Mouse (Mus musculus): Measurements from ENCODE around the gene Arhgap1. TPM values are rescaled to one million over a fixed set of nuclear protein-coding genes. Genes with fewer than 3 reads are reported as not detected.

Gene Arhgap1
- polyA plus RNA-seq, 1 experiment from 2014 or later: 129 TPM

- 57% methylated on average over 5 of the region's 5 CpGs for WGBS
Observed at GRCm38 (mm10) chr2:91632316-91632715, 17.3 kb upstream of the Arhgap1 start.

GRCm38 (mm10) chr2:91633334-91633977, 16.2 kb upstream of the Arhgap1 start:
- Histone ChIP-seq H3K4me1 (no peaks in the 10 kb centered on the region), H3K36me3 (no peaks in the 10 kb centered on the region), H3K4me2 (replicated peaks) (no peak overlapping the region), H3K27ac (replicated peaks) (no peak overlapping the region; the same call in 1 of the 2 replicates), H3K9ac (no peak overlapping the region), H3K27me3 (no peaks in the 10 kb centered on the region), H3K4me3 (replicated peaks) (no peak overlapping the region), H3K9me3 (replicated peaks) (no peaks in the 10 kb centered on the region)
- no peak for ATAC-seq (ENCODE audit: insufficient number of reproducible peaks, low FRiP score, low TSS enrichment, low read depth)
- 70% methylated on average over 12 of the region's 12 CpGs for WGBS

More at GRCm38 (mm10) chr2:91632316-91632715, 17.3 kb upstream of the Arhgap1 start:
- no peaks in the 10 kb centered on the region for H3K9me3 ChIP-seq (replicated peaks)
- ATAC-seq (ENCODE audit: insufficient number of reproducible peaks, low FRiP score, low TSS enrichment, low read depth): no peak
- H3K27me3 ChIP-seq: no peaks in the 10 kb centered on the region
- no peak overlapping the region for H3K4me3 ChIP-seq (replicated peaks)
- H3K4me1 ChIP-seq: no peaks in the 10 kb centered on the region
- no peaks in the 10 kb centered on the region for H3K36me3 ChIP-seq
- H3K4me2 ChIP-seq (replicated peaks): no peak overlapping the region
- no peak overlapping the region for H3K9ac ChIP-seq
- no peak overlapping the region for H3K27ac ChIP-seq (replicated peaks)

DNA sequence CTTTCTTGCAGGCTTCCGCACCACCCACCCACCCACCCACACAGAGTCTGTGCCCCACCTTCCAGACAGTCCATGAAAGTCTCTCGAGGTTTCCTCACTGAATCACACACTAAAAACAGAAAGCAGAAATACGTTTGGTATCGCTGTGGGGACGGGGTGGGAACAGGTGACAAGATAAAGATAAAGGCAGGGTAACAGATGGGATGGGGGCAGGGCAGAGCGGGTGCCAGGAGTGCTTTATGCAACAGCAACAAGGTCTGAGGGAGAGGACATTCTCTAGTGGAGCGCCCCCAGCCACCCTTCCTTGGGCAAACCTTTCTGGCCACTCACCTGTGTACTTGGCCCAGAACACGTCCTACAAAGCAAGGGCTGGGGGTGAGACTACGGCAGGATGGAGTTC, 14.8 kb upstream of the Arhgap1 start:
- Histone ChIP-seq H3K9me3 (replicated peaks) (no peaks in the 10 kb centered on the region), H3K27ac (replicated peaks) (no peak overlapping the region), H3K4me3 (replicated peaks) (no peak overlapping the region), H3K9ac (no peak overlapping the region), H3K4me1 (no peaks in the 10 kb centered on the region), H3K4me2 (replicated peaks) (no peak overlapping the region), H3K27me3 (no peaks in the 10 kb centered on the region), H3K36me3 (no peaks in the 10 kb centered on the region)
- WGBS: 79% methylated on average over 9 of the region's 9 CpGs
- ATAC-seq (ENCODE audit: insufficient number of reproducible peaks, low FRiP score, low TSS enrichment, low read depth): no peak; the same call in 1 of the 2 replicates

- Histone ChIP-seq H3K27me3 (no peaks in the 10 kb centered on the region), H3K4me3 (replicated peaks) (no peak overlapping the region), H3K27ac (replicated peaks) (no peak overlapping the region), H3K36me3 (no peaks in the 10 kb centered on the region), H3K9ac (no peak overlapping the region), H3K4me1 (no peaks in the 10 kb centered on the region), H3K9me3 (replicated peaks) (no peaks in the 10 kb centered on the region), H3K4me2 (replicated peaks) (no peak overlapping the region)
- WGBS: 88% methylated on average over 11 of the region's 11 CpGs
- ATAC-seq (ENCODE audit: insufficient number of reproducible peaks, low FRiP score, low TSS enrichment, low read depth): no peak
Observed at GRCm38 (mm10) chr2:91635486-91635885, 14.2 kb upstream of the Arhgap1 start.

DNA sequence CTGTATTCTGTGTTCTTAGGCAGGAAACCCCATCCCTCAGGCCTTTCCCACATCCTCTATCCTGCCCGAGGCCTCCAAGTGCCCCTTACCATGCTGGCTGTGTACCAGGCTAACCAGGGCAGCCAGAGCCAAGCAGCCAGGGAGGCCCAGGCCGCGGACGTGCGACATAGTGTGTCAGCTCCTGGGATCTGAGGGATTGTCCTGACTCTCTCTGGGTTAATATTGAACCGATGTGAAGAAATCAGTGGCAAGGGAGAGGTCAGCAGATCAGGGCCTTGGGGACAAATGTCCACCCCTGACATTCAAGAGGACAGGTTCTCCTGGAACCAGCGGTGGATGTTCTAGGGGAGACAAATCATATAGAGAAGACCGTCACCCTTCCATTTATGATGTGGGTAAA, 13.4 kb upstream of the Arhgap1 start, which contains the start of gene F2:
Gene F2 (minus strand): TSS at position 186 of the 400 bp plus-strand sequence.
- Histone ChIP-seq H3K9ac (no peak within 1 kb of the TSS), H3K27ac (replicated peaks) (no peak within 1 kb of the TSS), H3K4me3 (replicated peaks) (no peak within 1 kb of the TSS), H3K4me2 (replicated peaks) (no peak within 1 kb of the TSS), H3K27me3 (no peaks in the 10 kb centered on the region), H3K9me3 (replicated peaks) (no peaks in the 10 kb centered on the region), H3K36me3 (no peaks in the 10 kb centered on the region), H3K4me1 (no peaks in the 10 kb centered on the region)
- WGBS: 87% methylated on average over 8 of the region's 8 CpGs
- ATAC-seq (ENCODE audit: insufficient number of reproducible peaks, low FRiP score, low TSS enrichment, low read depth): no peak

- no peaks in the 10 kb centered on the region for H3K27me3 ChIP-seq
- H3K9me3 ChIP-seq (replicated peaks): no peaks in the 10 kb centered on the region
- no peak overlapping the region for H3K4me2 ChIP-seq (replicated peaks)
- no peak for ATAC-seq (ENCODE audit: insufficient number of reproducible peaks, low FRiP score, low TSS enrichment, low read depth)
- H3K27ac ChIP-seq (replicated peaks): no peak overlapping the region
- 73% methylated on average over 5 of the region's 5 CpGs for WGBS
- H3K4me1 ChIP-seq: no peaks in the 10 kb centered on the region
- no peak overlapping the region for H3K4me3 ChIP-seq (replicated peaks)
- no peak overlapping the region for H3K9ac ChIP-seq
- 0 out of 2 replicates have a peak, but pooled peaks cover under 1% of the 10 kb centered on the region for H3K36me3 ChIP-seq
Observed at GRCm38 (mm10) chr2:91636727-91637338, 12.8 kb upstream of the Arhgap1 start.

GRCm38 (mm10) chr2:91638931-91639330, 10.7 kb upstream of the Arhgap1 start:
- Histone ChIP-seq H3K27me3 (no peaks in the 10 kb centered on the region), H3K4me2 (replicated peaks) (no peak overlapping the region), H3K9ac (no peak overlapping the region), H3K4me1 (no peaks in the 10 kb centered on the region), H3K4me3 (replicated peaks) (no peak overlapping the region), H3K9me3 (replicated peaks) (no peaks in the 10 kb centered on the region), H3K36me3 (peaks cover 18% of the 10 kb centered on the region), H3K27ac (replicated peaks) (no peak overlapping the region)
- ATAC-seq (ENCODE audit: insufficient number of reproducible peaks, low FRiP score, low TSS enrichment, low read depth): no peak
- WGBS: 63% methylated on average over 6 of the region's 6 CpGs

DNA sequence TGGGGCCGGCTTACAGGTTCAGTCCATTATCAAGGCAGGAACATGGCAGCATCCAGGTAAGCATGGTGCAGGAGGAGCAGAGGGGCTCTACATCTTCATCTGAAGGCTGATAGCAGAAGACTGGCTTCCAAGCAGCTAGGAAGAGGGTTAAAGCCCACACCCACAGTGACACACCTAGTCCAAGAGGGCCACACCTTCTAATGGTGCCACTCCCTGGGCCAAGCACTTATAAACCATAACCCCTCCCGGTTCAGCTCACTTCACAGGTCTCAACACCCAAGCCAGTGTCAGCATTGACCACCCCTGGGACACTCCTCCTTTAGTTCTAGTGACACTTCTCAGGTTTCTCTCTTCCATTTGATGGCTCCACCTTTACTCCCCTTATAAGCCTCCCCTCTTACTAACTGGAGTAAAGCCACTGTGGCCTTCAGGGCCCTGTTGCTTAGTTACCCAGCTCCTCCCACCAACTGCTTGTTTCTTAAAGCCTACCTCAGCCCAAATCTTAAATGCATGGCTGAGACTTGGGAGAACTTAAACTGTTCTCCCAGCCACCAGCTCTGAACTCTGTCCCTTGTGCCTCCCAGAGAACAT, 6.7 kb upstream of the Arhgap1 start:
- 87% methylated on average over 2 of the region's 2 CpGs for WGBS
- no peak overlapping the region for H3K4me3 ChIP-seq (replicated peaks)
- H3K27ac ChIP-seq (replicated peaks): no peak overlapping the region
- ATAC-seq (ENCODE audit: insufficient number of reproducible peaks, low FRiP score, low TSS enrichment, low read depth): no peak
- no peak overlapping the region for H3K4me2 ChIP-seq (replicated peaks)
- peaks cover 58% of the 10 kb centered on the region for H3K36me3 ChIP-seq
- no peaks in the 10 kb centered on the region for H3K9me3 ChIP-seq (replicated peaks)
- no peaks in the 10 kb centered on the region for H3K4me1 ChIP-seq
- H3K27me3 ChIP-seq: no peaks in the 10 kb centered on the region
- no peak overlapping the region for H3K9ac ChIP-seq

DNA sequence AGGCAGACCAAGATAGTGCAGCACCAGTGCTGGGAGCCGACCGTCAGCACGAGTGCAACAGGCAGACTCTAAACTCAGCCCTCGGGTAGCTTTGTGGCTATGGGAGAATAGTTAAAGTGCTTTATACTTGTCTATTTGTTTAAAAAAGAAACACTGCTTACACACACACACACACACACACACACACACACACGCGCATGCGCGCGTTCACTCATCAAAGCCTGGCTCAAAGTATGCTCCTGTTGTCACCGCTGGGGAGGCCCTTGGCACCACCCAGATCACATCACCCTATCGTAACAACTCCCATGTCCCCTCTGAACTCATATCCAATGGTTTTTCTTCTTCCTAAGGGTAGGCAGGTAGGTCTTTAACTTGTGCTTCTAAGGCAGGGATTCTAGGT, 5.6 kb upstream of the Arhgap1 start:
- no peak overlapping the region for H3K9ac ChIP-seq
- no peaks in the 10 kb centered on the region for H3K27me3 ChIP-seq
- H3K4me1 ChIP-seq: peaks cover 10% of the 10 kb centered on the region
- H3K27ac ChIP-seq (replicated peaks): no peak overlapping the region
- no peak overlapping the region for H3K4me3 ChIP-seq (replicated peaks)
- H3K36me3 ChIP-seq: peaks cover 61% of the 10 kb centered on the region
- 93% methylated on average over 11 of the region's 11 CpGs for WGBS
- no peaks in the 10 kb centered on the region for H3K9me3 ChIP-seq (replicated peaks)
- no peak overlapping the region for H3K4me2 ChIP-seq (replicated peaks)
- ATAC-seq (ENCODE audit: insufficient number of reproducible peaks, low FRiP score, low TSS enrichment, low read depth): no peak

DNA sequence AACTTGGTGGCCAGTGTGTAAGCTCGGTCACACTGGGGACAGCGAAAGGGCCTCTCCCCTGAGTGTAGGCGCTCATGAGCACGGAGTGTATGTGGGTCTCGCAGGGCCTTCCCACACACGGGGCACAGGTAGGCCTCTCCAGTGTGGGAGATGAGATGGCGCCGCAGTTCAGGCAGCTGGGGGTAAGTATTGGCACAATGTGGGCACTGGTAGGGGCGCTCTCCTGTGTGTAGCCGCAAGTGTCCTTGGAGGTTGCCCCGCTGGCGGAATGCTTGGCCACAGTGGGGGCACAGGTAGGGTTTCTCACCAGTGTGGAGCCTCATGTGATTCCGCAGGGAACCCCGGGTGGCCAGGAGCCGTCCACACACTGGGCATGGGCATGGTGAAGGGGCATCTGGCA, 4.3 kb upstream of the Arhgap1 start:
- no peak overlapping the region for H3K4me3 ChIP-seq (replicated peaks)
- H3K9me3 ChIP-seq (replicated peaks): no peaks in the 10 kb centered on the region
- no peak overlapping the region for H3K9ac ChIP-seq
- peaks cover 61% of the 10 kb centered on the region for H3K36me3 ChIP-seq
- no peak overlapping the region for H3K4me2 ChIP-seq (replicated peaks)
- WGBS: 96% methylated on average over 15 of the region's 15 CpGs
- no peak overlapping the region for H3K27ac ChIP-seq (replicated peaks)
- H3K27me3 ChIP-seq: no peaks in the 10 kb centered on the region
- H3K4me1 ChIP-seq: peaks cover 11% of the 10 kb centered on the region
- ATAC-seq (ENCODE audit: insufficient number of reproducible peaks, low FRiP score, low TSS enrichment, low read depth): no peak

DNA sequence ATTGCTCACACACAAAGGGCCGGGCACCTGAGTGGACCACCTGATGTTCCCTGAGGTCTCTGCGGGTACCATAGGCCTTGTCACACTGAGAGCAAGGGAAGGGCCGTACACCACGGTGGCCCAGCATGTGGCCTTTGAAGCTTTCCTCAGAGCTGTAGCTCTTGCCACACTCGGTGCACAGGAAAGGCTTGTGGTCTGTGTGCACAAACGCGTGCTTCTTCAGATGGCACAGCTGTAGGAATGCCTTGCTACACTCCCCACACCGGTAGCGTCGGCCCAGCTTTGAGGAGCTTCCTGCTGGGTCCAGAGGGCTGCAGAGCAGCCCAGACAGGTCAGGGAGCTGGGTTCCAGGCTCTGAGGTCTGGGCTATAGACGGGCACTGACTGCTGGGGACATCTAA, 3.8 kb upstream of the Arhgap1 start:
- 94% methylated on average over 11 of the region's 11 CpGs for WGBS
- H3K9ac ChIP-seq: no peak overlapping the region
- no peak overlapping the region for H3K4me3 ChIP-seq (replicated peaks)
- no peak overlapping the region for H3K4me2 ChIP-seq (replicated peaks)
- H3K27me3 ChIP-seq: no peaks in the 10 kb centered on the region
- H3K4me1 ChIP-seq: peaks cover 14% of the 10 kb centered on the region
- H3K27ac ChIP-seq (replicated peaks): no peak overlapping the region
- peaks cover 61% of the 10 kb centered on the region for H3K36me3 ChIP-seq
- no peak for ATAC-seq (ENCODE audit: insufficient number of reproducible peaks, low FRiP score, low TSS enrichment, low read depth)
- H3K9me3 ChIP-seq (replicated peaks): no peaks in the 10 kb centered on the region

All from embryonic facial prominence, embryonic 15.5 days (tissue).